Mouse (Mus musculus) gonadal fat pad, adult 2 months (tissue): Measurements from ENCODE around the gene Prpf4. TPM values are rescaled to one million over a fixed set of nuclear protein-coding genes. Genes with fewer than 3 reads are reported as not detected.

Experiments used
- DNase-seq: peaks from one replicate; pipeline ENCODE4 v3.0.0-alpha.2; 2012; ENCODE audit warnings: low read depth
- polyA plus RNA-seq: library from polyadenylated mRNA; depleted of rRNA; stranded (reverse); fragments of >200 nt; gene quantifications from 2 replicates; pipeline ENCODE4 v1.2.3, GENCODE M21; 2012

The Prpf4 gene
- polyA plus RNA-seq, 1 experiment, result 14.8 TPM

GRCm38 (mm10) chr4:62389592-62390512 lies 18.7 kb upstream of the Prpf4 start:
- no peak for DNase-seq

DNA sequence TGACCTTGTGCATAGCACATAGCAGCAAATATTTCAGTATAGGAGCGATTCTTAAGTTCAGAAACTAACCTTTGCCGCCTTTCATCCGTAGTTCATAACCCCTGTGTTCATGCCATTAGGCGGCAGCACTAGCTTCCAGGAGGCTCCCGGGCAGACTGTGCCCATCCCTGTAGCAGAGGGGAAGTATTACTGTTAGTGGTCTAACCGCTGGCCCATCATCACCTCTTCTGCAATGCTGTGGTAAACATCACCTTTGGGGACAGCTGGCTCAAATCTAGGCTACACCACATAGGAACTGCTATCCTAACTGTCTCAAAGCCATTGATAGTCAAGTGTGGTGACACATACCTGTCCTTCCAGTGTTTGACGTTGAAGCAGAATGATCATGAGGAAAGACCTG lies 16.7 kb upstream of the Prpf4 start:
- DNase-seq, result no peak

DNA sequence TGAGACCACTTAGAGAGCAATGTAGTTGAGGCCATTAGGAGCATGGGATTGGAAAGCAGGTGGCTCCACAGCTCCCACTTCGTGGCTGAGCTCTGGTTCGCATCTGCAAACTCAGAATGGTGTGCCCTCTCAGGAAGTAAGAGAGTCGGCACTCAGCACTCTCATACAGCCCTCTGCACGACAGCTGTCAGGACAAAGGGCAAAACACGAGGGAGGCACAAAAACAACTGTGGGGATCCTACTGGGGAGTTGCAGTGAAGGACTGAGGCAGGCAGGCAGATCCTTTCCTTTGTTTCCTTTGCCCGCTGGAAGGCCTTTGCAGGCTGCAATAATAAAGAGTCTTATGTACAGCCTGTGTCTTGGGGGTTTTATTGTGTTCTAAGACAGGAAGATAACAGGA lies 15.1 kb upstream of the Prpf4 start:
- no peak for DNase-seq

GRCm38 (mm10) chr4:62395806-62396205 lies 12.8 kb upstream of the Prpf4 start:
- no peak for DNase-seq

- no peak for DNase-seq
These were observed 10.8 kb upstream of the Prpf4 start for GRCm38 (mm10) chr4:62397616-62398365.

- DNase-seq, result no peak
These were observed 9.6 kb upstream of the Prpf4 start for GRCm38 (mm10) chr4:62398956-62399355.

GRCm38 (mm10) chr4:62406133-62406532 lies 2.5 kb upstream of the Prpf4 start:
- DNase-seq, result no peak

GRCm38 (mm10) chr4:62407730-62408582 lies 641 bp upstream of the Prpf4 start:
- DNase-seq, result no peak

- DNase-seq, result no peak
These were observed 1.0 kb downstream of the Prpf4 start for GRCm38 (mm10) chr4:62409615-62410014.

- DNase-seq, result no peak
These were observed 1.7 kb downstream of the Prpf4 start for GRCm38 (mm10) chr4:62410325-62410724.

DNA sequence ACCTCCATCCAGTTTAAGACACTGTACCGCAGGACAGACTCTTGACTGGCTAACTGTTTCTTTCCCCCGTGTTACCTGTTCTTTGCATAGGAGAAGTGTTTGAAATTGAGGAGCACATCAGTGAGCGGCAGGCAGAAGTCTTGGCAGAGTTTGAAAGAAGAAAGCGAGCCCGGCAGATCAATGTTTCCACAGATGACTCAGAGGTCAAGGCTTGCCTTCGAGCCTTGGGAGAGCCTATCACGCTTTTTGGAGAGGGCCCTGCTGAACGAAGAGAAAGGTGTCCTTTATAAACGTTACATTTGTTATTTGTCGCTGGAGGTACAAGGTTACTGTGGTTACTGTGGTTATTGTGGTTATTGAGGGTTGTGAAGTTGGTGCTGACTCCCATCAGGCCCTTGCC lies 3.0 kb downstream of the Prpf4 start:
- DNase-seq, result no peak

GRCm38 (mm10) chr4:62418448-62418847 lies 9.9 kb downstream of the Prpf4 start:
- DNase-seq, result no peak

DNA sequence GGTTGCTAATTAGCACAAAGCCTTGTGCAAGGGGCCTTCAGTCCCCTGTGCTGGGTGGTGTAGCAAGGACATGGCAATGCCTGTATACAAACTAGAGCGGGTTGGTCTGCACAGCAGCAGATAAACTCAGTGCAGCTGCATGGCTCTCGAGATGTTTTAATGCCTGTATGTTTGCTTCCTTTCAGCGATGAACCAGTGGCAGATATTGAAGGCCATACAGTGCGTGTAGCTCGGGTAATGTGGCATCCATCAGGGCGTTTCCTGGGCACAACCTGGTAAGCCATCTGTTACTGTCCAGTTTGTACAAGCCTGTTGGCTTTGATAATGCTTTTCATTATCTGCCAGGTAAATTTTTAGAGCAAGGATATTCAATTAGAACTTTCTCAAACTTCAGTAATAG lies 10.5 kb downstream of the Prpf4 start:
- no peak for DNase-seq

- peak; percentile 75 for DNase-seq
These were observed 17.3 kb downstream of the Prpf4 start for GRCm38 (mm10) chr4:62425891-62426290.

DNA sequence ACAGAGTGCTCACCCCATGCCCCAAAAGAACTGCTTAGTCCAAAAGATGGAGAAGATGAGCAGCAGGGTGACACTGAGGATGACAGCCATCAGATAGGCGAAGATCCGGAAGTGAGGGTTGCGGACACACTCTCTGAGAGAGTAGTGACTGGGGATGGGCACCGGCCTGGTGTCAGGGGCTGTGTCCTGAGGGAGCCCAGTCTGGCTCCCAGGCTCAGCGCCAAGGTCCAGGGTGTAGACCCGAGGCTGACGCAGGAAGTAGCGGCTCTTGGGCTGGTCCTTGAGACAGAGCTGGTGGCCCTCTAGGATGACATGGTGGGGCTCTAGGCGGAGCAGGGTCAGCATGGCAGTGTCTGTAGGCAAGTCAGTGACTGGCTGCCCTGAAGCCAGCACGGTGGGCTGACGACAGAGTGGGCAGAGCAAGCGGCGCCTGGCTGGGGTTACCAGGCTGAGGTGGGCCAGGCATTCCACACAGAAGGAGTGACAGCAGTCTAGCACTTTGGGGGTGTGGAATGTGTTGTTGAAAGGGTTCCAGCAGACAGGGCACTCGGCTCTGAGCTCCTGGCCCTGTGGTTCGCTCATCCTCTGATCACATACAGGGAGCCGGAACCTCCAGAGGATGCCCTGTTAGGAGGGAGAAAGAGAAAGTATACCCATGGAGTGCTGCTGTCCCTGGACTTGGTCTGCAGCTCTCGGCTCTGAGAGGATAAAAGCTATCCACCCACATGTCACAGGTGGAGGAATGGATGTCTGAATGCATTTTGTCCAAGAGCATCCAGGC lies 19.6 kb downstream of the Prpf4 start:
- no peak for DNase-seq

- DNase-seq, result no peak
These were observed 21.0 kb downstream of the Prpf4 start for GRCm38 (mm10) chr4:62429616-62430015.

GRCm38 (mm10) chr4:62430678-62431077 lies 22.1 kb downstream of the Prpf4 start:
- no peak for DNase-seq

DNA sequence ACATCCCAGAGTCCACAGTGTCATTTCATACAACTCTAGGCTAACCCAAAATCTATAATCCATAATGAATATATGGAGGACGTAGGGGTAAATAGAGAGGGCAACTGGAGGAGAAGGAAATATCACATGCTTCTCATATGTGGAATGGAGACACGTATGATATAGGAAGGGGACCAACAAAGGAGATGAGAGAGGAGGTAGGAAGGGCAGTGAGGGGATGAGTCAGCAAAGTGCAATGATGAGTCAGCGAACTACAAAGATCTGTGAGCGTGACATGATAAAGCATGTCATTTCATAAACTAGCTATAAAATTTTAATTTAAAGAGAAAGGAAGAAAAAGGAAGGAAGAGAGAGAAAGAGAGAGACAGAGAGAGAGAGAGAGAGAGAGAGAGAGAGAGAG lies 22.9 kb downstream of the Prpf4 start:
- DNase-seq, result no peak

- no peak for DNase-seq
These were observed 25.6 kb downstream of the Prpf4 start for GRCm38 (mm10) chr4:62433939-62434870.

DNA sequence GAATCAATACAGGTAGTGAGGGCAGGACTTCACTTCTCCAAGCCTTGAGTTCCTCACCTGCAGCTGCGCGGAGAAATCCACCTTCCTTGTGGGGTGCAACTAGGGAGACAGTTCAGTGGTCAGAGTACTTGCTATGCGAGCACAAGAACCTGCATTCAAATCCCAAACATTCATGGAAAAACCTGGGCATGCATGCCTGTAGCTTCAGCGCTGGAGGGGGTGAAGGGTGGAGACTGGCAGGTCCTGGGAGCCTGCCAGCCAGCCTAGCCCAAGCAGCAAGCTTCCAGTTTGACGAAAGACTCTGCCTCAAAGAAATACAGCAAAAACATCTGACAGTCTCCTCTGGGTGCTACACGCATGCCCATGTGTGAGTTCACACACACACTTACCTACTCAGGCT lies 26.5 kb downstream of the Prpf4 start, which contains the start of gene Rnf183:
Gene Rnf183 (minus strand): TSS at position 172 of the 400 bp plus-strand sequence.
- no peak for DNase-seq
